Mouse (Mus musculus) myocyte (in vitro differentiated cells): Measurements from ENCODE around the gene Ryr2.

Source experiments
- CEBPB ChIP-seq: IDR thresholded peaks from 2 replicates; pipeline ENCODE4 v1.6.1; 2011; ENCODE audit warnings: mild to moderate bottlenecking, moderate library complexity; ENCODE audit not compliant: poor library complexity, insufficient read depth, severe bottlenecking
- MAX ChIP-seq: IDR thresholded peaks from one replicate; pipeline ENCODE4 v1.6.1; 2011; ENCODE audit warnings: low read depth, mild to moderate bottlenecking, control low read depth
- MYOD1 ChIP-seq, 3 experiments: IDR thresholded peaks; one replicate each; pipeline ENCODE4 v1.6.1; 2011; ENCODE audit warnings: control low read depth in 2 of 3, low read depth in 2 of 3, mild to moderate bottlenecking in 2 of 3, moderate library complexity in 1 of 3; ENCODE audit not compliant: insufficient read length in 2 of 3, control insufficient read depth in 1 of 3
- MYOG ChIP-seq, 3 experiments: IDR thresholded peaks; one replicate each; pipeline ENCODE4 v1.6.1; 2011; ENCODE audit warnings: control low read depth in 2 of 3, low read depth in 2 of 3, mild to moderate bottlenecking in 2 of 3; ENCODE audit not compliant: insufficient read length in 2 of 3, control insufficient read depth in 1 of 3, insufficient read depth in 1 of 3
- POLR2A ChIP-seq: IDR thresholded peaks from one replicate; pipeline ENCODE4 v1.6.1; 2011; ENCODE audit warnings: low read depth, mild to moderate bottlenecking, control low read depth, moderate library complexity; ENCODE audit not compliant: insufficient read length
- POLR2AphosphoS2 ChIP-seq: IDR thresholded peaks from one replicate; pipeline ENCODE4 v1.6.1; 2011; ENCODE audit warnings: low read depth, control low read depth; ENCODE audit not compliant: insufficient read length
- SRF ChIP-seq: IDR thresholded peaks from one replicate; pipeline ENCODE4 v1.6.1; 2011; ENCODE audit warnings: low read depth; ENCODE audit not compliant: control insufficient read depth, insufficient read length
- TCF12 ChIP-seq: IDR thresholded peaks from one replicate; pipeline ENCODE4 v1.6.1; 2011; ENCODE audit warnings: mild to moderate bottlenecking, control low read depth; ENCODE audit not compliant: poor library complexity, insufficient read depth, severe bottlenecking
- TCF3 ChIP-seq: IDR thresholded peaks from one replicate; pipeline ENCODE4 v1.6.1; 2011; ENCODE audit warnings: low read depth, control low read depth; ENCODE audit not compliant: insufficient read length
- USF1 ChIP-seq: IDR thresholded peaks from one replicate; pipeline ENCODE4 v1.6.1; 2011; ENCODE audit warnings: low read depth, mild to moderate bottlenecking, control low read depth, moderate library complexity

DNA sequence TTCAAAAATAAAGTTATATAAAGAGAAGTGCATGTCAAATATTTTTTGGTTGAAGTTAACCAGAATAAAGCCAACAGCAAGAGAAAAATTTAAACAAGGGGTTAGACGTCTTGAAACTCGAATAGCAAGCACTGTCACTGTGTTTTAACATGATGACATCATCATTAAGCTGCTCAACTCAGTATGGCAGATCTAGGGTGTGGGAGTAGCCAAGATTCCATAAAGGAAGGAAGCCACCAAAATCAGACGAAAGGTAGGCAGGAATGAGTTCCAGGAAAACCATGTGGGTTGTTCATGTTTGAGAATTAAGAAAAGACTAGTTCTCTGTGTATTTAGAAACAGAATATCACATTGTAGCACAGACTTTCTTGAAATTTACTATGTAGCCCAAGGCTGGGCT lies 192.1 kb downstream of the Ryr2 start:
- TF ChIP-seq USF1, result no peak
- TF ChIP-seq POLR2A, result no peak
- no peak for TF ChIP-seq SRF
- TF ChIP-seq TCF12, result no peak
- TF ChIP-seq MAX, result no peak
- TF ChIP-seq POLR2AphosphoS2, result no peak
- TF ChIP-seq MYOD1 (IDR thresholded peaks at IDR 0.05; ENCODE audit: control insufficient read depth in 1 of 3, insufficient read length in 2 of 3, low read depth in 2 of 3), result no peak
- TF ChIP-seq CEBPB, result no peak
- TF ChIP-seq TCF3, result no peak
- TF ChIP-seq MYOG (IDR thresholded peaks at IDR 0.05; ENCODE audit: control insufficient read depth in 1 of 3, insufficient read depth in 1 of 3, insufficient read length in 2 of 3, low read depth in 2 of 3), result no peak
